Mouse (Mus musculus) intestine, embryonic 15.5 days (tissue): ENCODE measurements around the gene Mettl27. TPM values are rescaled to one million over a fixed set of nuclear protein-coding genes. Genes with fewer than 3 reads are reported as not detected.

Experiments used
- ATAC-seq: fragments of 200-750 bp; cut with Nextera tagmentation; 2 replicates; pipeline ENCODE4 v1.8.0; 2017; ENCODE audit warnings: moderate TSS enrichment, moderate library complexity
- H3K27ac ChIP-seq: fragments of 300-500 bp; sonication (generic); 2 replicates; pipeline ENCODE4 v1.5.1; 2015; ENCODE audit warnings: mild to moderate bottlenecking, inconsistent platforms
- H3K27me3 ChIP-seq: fragments of 300-500 bp; sonication (generic); replicated peaks from 2 replicates; pipeline ENCODE4 v1.6.1; 2015; ENCODE audit warnings: inconsistent platforms
- H3K36me3 ChIP-seq: fragments of 300-500 bp; sonication (generic); 2 replicates; pipeline ENCODE4 v1.6.1; 2015; ENCODE audit warnings: inconsistent platforms
- H3K4me1 ChIP-seq: fragments of 300-500 bp; sonication (generic); replicated peaks from 2 replicates; pipeline ENCODE4 v1.6.1; 2015; ENCODE audit warnings: inconsistent platforms
- H3K4me2 ChIP-seq: fragments of 300-500 bp; sonication (generic); replicated peaks from 2 replicates; pipeline ENCODE4 v1.6.1; 2015; ENCODE audit warnings: mild to moderate bottlenecking, inconsistent platforms
- H3K4me3 ChIP-seq: fragments of 300-500 bp; sonication (generic); replicated peaks from 2 replicates; pipeline ENCODE4 v1.5.1; 2015; ENCODE audit warnings: inconsistent platforms
- H3K9ac ChIP-seq: fragments of 300-500 bp; sonication (generic); 2 replicates; pipeline ENCODE4 v1.6.1; 2015; ENCODE audit warnings: inconsistent platforms
- H3K9me3 ChIP-seq: fragments of 300-500 bp; sonication (generic); 2 replicates; pipeline ENCODE4 v1.6.1; 2016; ENCODE audit warnings: inconsistent platforms
- WGBS: fragments of 180-500 bp; shearing (Covaris S2); methylation state at CpG from one replicate; pipeline ENCODE4 v1.1.7; 2015; 5-methylcytosine and 5-hydroxymethylcytosine counted together
- polyA plus RNA-seq: library from polyadenylated mRNA; unstranded; fragments of >200 nt; fragmentation: Nextera tagmentation; extraction: Ambion mirVana; gene quantifications from 2 replicates; pipeline ENCODE4 v1.2.1, GENCODE M21; 2015

Mettl27 gene
- polyA plus RNA-seq, 1 experiment from 2014 or later: 18.5 TPM

- H3K36me3 ChIP-seq: no peaks in the 10 kb centered on the region; the same call in 1 of the 2 replicates
- peak overlapping the region; percentile 18 for H3K4me3 ChIP-seq
- H3K27ac ChIP-seq: peak overlapping the region; percentile 54; the same call in 1 of the 2 replicates
- H3K9me3 ChIP-seq: no peaks in the 10 kb centered on the region
- no peak overlapping the region for H3K9ac ChIP-seq
- 64% methylated on average over 5 of the region's 5 CpGs for WGBS
- H3K27me3 ChIP-seq: 0 out of 2 replicates have a peak, but pooled peaks cover 7% of the 10 kb centered on the region
- peak overlapping the region; percentile 46; the same call in 1 of the 2 replicates for H3K4me2 ChIP-seq
- H3K4me1 ChIP-seq: peaks cover 15% of the 10 kb centered on the region
- no peak for ATAC-seq
Observed at GRCm38 (mm10) chr5:134944179-134944578, 12.0 kb downstream of the Mettl27 start.

GRCm38 (mm10) chr5:134945266-134945959 lies 13.2 kb downstream of the Mettl27 start:
- peak overlapping the region; percentile 46 for H3K4me2 ChIP-seq
- H3K27ac ChIP-seq: peak overlapping the region; percentile 88
- 33% methylated on average over 18 of the region's 19 CpGs for WGBS
- no peaks in the 10 kb centered on the region; the same call in 1 of the 2 replicates for H3K36me3 ChIP-seq
- peak overlapping the region; percentile 52 for H3K9ac ChIP-seq
- ATAC-seq: no peak
- no peaks in the 10 kb centered on the region for H3K9me3 ChIP-seq
- peak overlapping the region; percentile 45 for H3K4me3 ChIP-seq
- H3K27me3 ChIP-seq: 0 out of 2 replicates have a peak, but pooled peaks cover 7% of the 10 kb centered on the region
- peaks cover 15% of the 10 kb centered on the region for H3K4me1 ChIP-seq

DNA sequence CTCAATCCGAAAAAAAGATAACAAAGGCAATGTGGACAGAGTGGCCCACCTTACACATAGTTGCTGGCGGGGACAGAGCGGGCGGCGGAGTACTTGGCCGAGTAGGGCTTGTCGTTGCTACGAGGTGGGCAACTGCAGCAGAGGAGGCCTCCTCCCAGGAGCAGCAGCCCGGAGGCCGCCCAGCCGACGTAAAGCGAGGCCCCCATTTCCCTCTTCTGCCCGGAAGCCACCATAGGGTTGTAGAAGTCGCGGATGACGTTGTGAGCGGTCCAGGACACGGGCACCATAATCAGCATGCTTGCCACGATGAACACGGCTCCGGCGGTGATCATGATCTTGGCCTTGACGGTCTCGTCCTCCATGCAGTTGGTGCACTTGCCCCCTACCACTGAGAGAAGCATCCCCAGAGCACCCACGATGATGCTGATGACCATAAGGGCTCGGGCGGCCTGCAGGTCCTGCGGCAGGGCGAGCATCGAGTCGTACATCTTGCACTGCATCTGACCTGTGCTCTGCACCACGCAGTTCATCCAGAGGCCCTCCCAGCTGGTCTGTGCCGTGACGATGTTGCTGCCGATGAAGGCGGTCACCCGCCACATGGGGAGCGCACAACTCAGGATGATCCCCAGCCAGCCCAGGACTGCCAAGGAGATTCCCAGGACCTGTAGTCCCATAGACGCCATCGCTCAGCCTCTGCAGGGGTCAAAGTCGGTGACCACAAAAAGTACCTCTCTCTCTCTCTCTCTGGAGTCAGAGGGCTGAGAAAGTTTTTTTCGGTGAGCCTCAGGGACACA lies 14.1 kb downstream of the Mettl27 start:
- H3K4me2 ChIP-seq: peak overlapping the region; percentile 46
- H3K9ac ChIP-seq: peak overlapping the region; percentile 52
- H3K4me1 ChIP-seq: peaks cover 21% of the 10 kb centered on the region
- H3K27me3 ChIP-seq: 0 out of 2 replicates have a peak, but pooled peaks cover 7% of the 10 kb centered on the region
- peak; percentile 36 for ATAC-seq
- peak overlapping the region; percentile 45 for H3K4me3 ChIP-seq
- H3K36me3 ChIP-seq: no peaks in the 10 kb centered on the region
- H3K27ac ChIP-seq: peak overlapping the region; percentile 88
- WGBS: 20% methylated on average over 43 of the region's 43 CpGs
- H3K9me3 ChIP-seq: no peaks in the 10 kb centered on the region

DNA sequence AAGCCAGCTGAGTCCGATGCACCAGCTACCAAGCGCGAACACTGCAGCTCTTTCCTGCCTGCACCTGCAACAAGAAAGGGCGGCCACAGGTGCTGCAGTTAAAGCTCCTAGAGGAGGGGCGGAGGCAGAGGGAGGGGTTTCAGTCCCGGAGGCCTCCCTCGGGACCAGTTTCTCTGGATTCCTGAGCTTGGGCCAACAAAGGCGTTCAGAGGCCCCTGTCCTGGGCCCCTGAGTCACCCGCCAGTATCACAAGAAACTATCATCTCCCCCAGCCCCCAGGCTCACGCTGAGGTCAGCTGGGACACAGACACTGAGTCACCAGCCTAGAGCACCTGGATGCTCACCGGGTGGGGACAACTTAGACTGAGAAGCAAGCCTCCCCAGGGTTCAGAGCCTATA lies 14.7 kb downstream of the Mettl27 start, which contains the start of gene Cldn4:
Gene Cldn4 (minus strand): TSS at position 78 of the 399 bp plus-strand sequence.
- H3K4me3 ChIP-seq: peak within 1 kb of the TSS; percentile 45
- WGBS: 13% methylated on average over 11 of the region's 11 CpGs
- H3K4me2 ChIP-seq: peak within 1 kb of the TSS; percentile 46
- 0 out of 2 replicates have a peak, but pooled peaks cover 7% of the 10 kb centered on the region for H3K27me3 ChIP-seq
- H3K36me3 ChIP-seq: no peaks in the 10 kb centered on the region
- peak within 1 kb of the TSS; percentile 88 for H3K27ac ChIP-seq
- H3K9ac ChIP-seq: peak within 1 kb of the TSS; percentile 52
- peak; percentile 81 for ATAC-seq
- no peaks in the 10 kb centered on the region for H3K9me3 ChIP-seq
- peaks cover 24% of the 10 kb centered on the region for H3K4me1 ChIP-seq

DNA sequence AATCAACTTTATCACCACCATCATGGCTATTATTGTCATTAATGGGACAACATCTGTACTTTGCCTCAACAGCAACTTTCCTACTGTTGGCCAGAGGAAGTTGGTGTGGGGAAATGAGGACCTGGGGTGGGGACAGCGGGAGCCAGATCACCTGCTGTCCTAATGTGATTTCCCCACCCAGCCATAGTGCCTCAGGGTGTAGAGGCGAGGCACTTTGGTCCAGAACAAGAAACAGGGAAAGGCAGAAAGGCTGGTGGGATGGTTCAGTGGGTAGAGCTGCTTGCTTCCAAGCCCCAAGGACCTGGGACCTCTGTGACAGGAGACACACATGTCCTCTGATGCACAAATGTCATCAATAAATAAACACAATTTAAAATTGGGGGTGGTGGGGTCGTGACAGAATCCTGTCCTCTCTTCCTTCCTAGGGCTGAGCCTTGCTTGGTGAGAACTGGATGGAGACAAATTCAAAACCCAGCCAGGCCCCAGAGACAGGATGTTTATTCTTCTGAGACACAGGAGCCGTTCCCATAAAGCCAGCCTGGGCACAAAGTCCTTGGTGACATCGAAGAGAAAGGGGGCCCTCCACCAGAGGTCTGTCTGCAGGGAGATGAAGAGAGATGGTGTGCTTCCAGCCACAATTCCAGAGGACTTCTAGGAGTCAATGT lies 15.4 kb downstream of the Mettl27 start:
- Histone ChIP-seq H3K27ac (peak overlapping the region; percentile 88), H3K9me3 (no peaks in the 10 kb centered on the region), H3K4me1 (peaks cover 24% of the 10 kb centered on the region), H3K9ac (peak overlapping the region; percentile 18; the same call in 1 of the 2 replicates), H3K36me3 (no peaks in the 10 kb centered on the region), H3K27me3 (0 out of 2 replicates have a peak, but pooled peaks cover 7% of the 10 kb centered on the region), H3K4me2 (peak overlapping the region; percentile 46), H3K4me3 (no peak overlapping the region)
- ATAC-seq: peak; percentile 15; the same call in 1 of the 2 replicates
- WGBS: 23% methylated on average over 5 of the region's 5 CpGs

DNA sequence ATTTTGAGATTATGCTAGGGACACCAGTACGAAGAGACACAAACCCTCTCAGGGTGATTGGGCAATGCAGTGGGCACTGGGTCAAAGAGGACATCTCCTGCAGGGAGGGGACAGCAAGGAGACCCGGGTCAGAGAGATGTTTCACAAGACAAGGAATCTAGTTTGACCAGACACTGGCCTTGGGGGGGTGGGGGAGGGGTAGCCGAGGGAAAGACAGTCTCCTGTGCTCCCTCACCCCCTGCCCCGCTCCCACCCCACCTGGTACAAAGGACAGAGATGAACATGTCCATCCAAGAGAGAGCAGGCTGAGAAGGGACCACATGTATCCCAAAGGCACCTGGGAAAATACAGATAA lies 15.9 kb downstream of the Mettl27 start:
- Histone ChIP-seq H3K4me1 (peaks cover 24% of the 10 kb centered on the region), H3K4me3 (no peak overlapping the region), H3K36me3 (no peaks in the 10 kb centered on the region), H3K27ac (peak overlapping the region; percentile 88), H3K9me3 (no peaks in the 10 kb centered on the region), H3K27me3 (0 out of 2 replicates have a peak, but pooled peaks cover 7% of the 10 kb centered on the region), H3K9ac (peak overlapping the region; percentile 18), H3K4me2 (peak overlapping the region; percentile 46)
- no peak for ATAC-seq
- 55% methylated on average over 4 of the region's 4 CpGs for WGBS

- peak overlapping the region; percentile 18 for H3K4me3 ChIP-seq
- ATAC-seq: peak; percentile 57
- WGBS: 6% methylated on average over 19 of the region's 19 CpGs
Observed at GRCm38 (mm10) chr5:134951053-134951884, 19.1 kb downstream of the Mettl27 start.

DNA sequence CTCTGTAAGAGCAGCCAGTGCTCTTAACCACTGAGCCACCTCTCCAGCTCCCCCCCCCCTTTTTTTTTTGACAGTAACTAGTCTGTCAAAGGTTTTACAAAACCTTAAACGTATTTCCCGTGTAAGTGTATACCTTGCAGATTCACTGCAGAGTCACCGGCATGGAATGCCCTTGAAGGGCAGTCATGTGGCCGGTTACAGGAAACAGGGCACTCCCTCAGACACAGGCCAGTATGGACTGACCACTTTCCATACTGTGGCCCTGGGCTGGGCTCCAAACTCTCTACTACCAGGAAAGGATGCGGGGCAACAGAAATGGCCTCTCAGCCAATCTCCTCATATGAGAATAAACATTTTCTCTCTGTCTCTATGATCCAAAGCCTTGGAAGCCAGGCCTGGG lies 23.3 kb downstream of the Mettl27 start:
- Histone ChIP-seq H3K27ac (no peak overlapping the region), H3K36me3 (no peaks in the 10 kb centered on the region), H3K9ac (no peak overlapping the region), H3K4me1 (peaks cover 11% of the 10 kb centered on the region), H3K9me3 (no peaks in the 10 kb centered on the region), H3K4me2 (no peak overlapping the region), H3K4me3 (no peak overlapping the region), H3K27me3 (no peaks in the 10 kb centered on the region)
- ATAC-seq: no peak
- 67% methylated on average over 5 of the region's 5 CpGs for WGBS

More at GRCm38 (mm10) chr5:134951053-134951884, 19.1 kb downstream of the Mettl27 start:
- Histone ChIP-seq H3K4me1 (peaks cover 24% of the 10 kb centered on the region), H3K36me3 (no peaks in the 10 kb centered on the region), H3K27ac (peak overlapping the region; percentile 86), H3K27me3 (0 out of 2 replicates have a peak, but pooled peaks cover 6% of the 10 kb centered on the region), H3K9me3 (no peaks in the 10 kb centered on the region), H3K4me2 (peak overlapping the region; percentile 60), H3K9ac (peak overlapping the region; percentile 48; the same call in 1 of the 2 replicates)

GRCm38 (mm10) chr5:134959114-134959513 lies 26.9 kb downstream of the Mettl27 start:
- Histone ChIP-seq H3K4me1 (peaks cover 6% of the 10 kb centered on the region; the same call in 1 of the 2 replicates), H3K9ac (no peak overlapping the region), H3K36me3 (no peaks in the 10 kb centered on the region), H3K9me3 (no peaks in the 10 kb centered on the region), H3K4me2 (no peak overlapping the region), H3K27me3 (no peaks in the 10 kb centered on the region), H3K27ac (peak overlapping the region; percentile 56), H3K4me3 (no peak overlapping the region)
- 57% methylated on average over 7 of the region's 7 CpGs for WGBS
- peak; percentile 91 for ATAC-seq

GRCm38 (mm10) chr5:134960430-134960829 lies 28.3 kb downstream of the Mettl27 start:
- H3K9ac ChIP-seq: no peak overlapping the region
- no peaks in the 10 kb centered on the region for H3K27me3 ChIP-seq
- ATAC-seq: no peak
- H3K4me3 ChIP-seq: no peak overlapping the region
- H3K36me3 ChIP-seq: no peaks in the 10 kb centered on the region
- H3K27ac ChIP-seq: no peak overlapping the region
- H3K4me2 ChIP-seq: no peak overlapping the region
- H3K4me1 ChIP-seq: peaks cover 6% of the 10 kb centered on the region; the same call in 1 of the 2 replicates
- H3K9me3 ChIP-seq: no peaks in the 10 kb centered on the region
- WGBS: 80% methylated on average over 2 of the region's 2 CpGs

DNA sequence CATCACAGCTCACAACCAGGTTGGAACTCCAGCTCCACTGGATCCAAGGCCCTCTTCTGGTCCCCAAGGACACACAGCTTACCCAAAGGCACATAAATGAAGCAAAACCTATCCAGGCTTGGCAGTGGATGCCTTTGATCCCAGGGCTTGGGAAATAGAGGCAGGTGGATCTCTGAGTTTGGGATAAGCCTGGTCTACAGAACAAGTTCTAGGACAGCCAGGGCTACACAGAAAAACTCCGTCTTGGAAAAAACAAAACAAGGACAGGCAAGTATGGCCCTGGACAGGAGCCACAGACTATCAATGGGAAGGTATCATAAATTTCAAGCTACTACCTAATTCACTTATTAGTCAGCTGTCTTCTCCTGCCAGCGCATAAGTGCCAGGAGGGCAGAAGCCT lies 29.4 kb downstream of the Mettl27 start:
- peaks cover 8% of the 10 kb centered on the region; the same call in 1 of the 2 replicates for H3K4me1 ChIP-seq
- WGBS: 92% methylated on average over 2 of the region's 2 CpGs
- no peaks in the 10 kb centered on the region for H3K9me3 ChIP-seq
- 0 out of 2 replicates have a peak overlapping the region, but pooled peaks have one; percentile 3 for H3K27ac ChIP-seq
- H3K36me3 ChIP-seq: no peaks in the 10 kb centered on the region
- H3K4me2 ChIP-seq: no peak overlapping the region
- no peaks in the 10 kb centered on the region for H3K27me3 ChIP-seq
- H3K9ac ChIP-seq: no peak overlapping the region
- no peak overlapping the region for H3K4me3 ChIP-seq
- no peak for ATAC-seq
